Mouse (Mus musculus): ENCODE measurements around the gene Cpeb1. TPM values are rescaled to one million over a fixed set of nuclear protein-coding genes. Genes with fewer than 3 reads are reported as not detected.

The Cpeb1 gene
- polyA plus RNA-seq, 1 experiment from 2014 or later: 2.9 TPM

Other genes with a start within 250 kb of the Cpeb1 start
- 2.7 and 3.5 TPM in 2 replicates for gene Pde8a, start 241.9 kb downstream of the Cpeb1 start, polyA plus RNA-seq (2014; fragmentation: Nextera tagmentation; extraction: Ambion mirVana)
- 1,053 and 1,144 TPM in 2 replicates for gene Rps17, start 110.2 kb downstream of the Cpeb1 start, polyA plus RNA-seq (2014; fragmentation: Nextera tagmentation; extraction: Ambion mirVana)
- gene Ap3b2, start 38.5 kb upstream of the Cpeb1 start, polyA plus RNA-seq (2014; fragmentation: Nextera tagmentation; extraction: Ambion mirVana): 11.4 and 15.0 TPM in 2 replicates
- not detected in 2 replicates for gene BC048679, start 42.8 kb upstream of the Cpeb1 start, polyA plus RNA-seq (2014; fragmentation: Nextera tagmentation; extraction: Ambion mirVana)
- 50.9 and 62.4 TPM in 2 replicates for gene Fsd2, start 111.5 kb upstream of the Cpeb1 start, polyA plus RNA-seq (2014; fragmentation: Nextera tagmentation; extraction: Ambion mirVana)
- gene Whamm, start 115.8 kb upstream of the Cpeb1 start, polyA plus RNA-seq (2014; fragmentation: Nextera tagmentation; extraction: Ambion mirVana): 5.9 and 6.2 TPM in 2 replicates